Mouse (Mus musculus) embryonic facial prominence, embryonic 11.5 days (tissue): ENCODE results near the gene Eif5a. TPM values are rescaled to one million over a fixed set of nuclear protein-coding genes. Genes with fewer than 3 reads are reported as not detected.

ENCODE experiments used
- ATAC-seq: fragments of 200-750 bp; cut with Nextera tagmentation; replicated peaks from 2 replicates; pipeline ENCODE4 v1.8.0; 2017; ENCODE audit warnings: low read depth; ENCODE audit not compliant: insufficient number of reproducible peaks, low FRiP score, low TSS enrichment
- DNase-seq: peaks from one replicate; pipeline ENCODE4 v3.0.0-alpha.2; 2015; ENCODE audit warnings: low spot score
- H3K27ac ChIP-seq: fragments of 300-500 bp; sonication (generic); replicated peaks from 2 replicates; pipeline ENCODE4 v1.5.1; 2014; ENCODE audit warnings: mild to moderate bottlenecking, low read depth, low read length, control low read depth
- H3K27me3 ChIP-seq: fragments of 300-500 bp; sonication (generic); 2 replicates; pipeline ENCODE4 v1.6.1; 2014; ENCODE audit warnings: mild to moderate bottlenecking, low read length, moderate library complexity, mixed read lengths; ENCODE audit not compliant: control insufficient read depth, insufficient read depth
- H3K36me3 ChIP-seq: fragments of 300-500 bp; sonication (generic); replicated peaks from 2 replicates; pipeline ENCODE4 v1.6.1; 2014; ENCODE audit warnings: low read depth, mild to moderate bottlenecking, low read length, moderate library complexity, mixed read lengths; ENCODE audit not compliant: control insufficient read depth, insufficient read depth
- H3K4me1 ChIP-seq: fragments of 300-500 bp; sonication (generic); 2 replicates; pipeline ENCODE4 v1.6.1; 2014; ENCODE audit warnings: low read length, mixed read lengths; ENCODE audit not compliant: control insufficient read depth, insufficient read depth
- H3K4me2 ChIP-seq: fragments of 300-500 bp; sonication (generic); 2 replicates; pipeline ENCODE4 v1.6.1; 2014; ENCODE audit warnings: low read depth, mild to moderate bottlenecking, control low read depth, low read length, moderate library complexity
- H3K4me3 ChIP-seq: fragments of 300-500 bp; sonication (generic); 2 replicates; pipeline ENCODE4 v1.5.1; 2014; ENCODE audit warnings: low read depth, low read length, control low read depth
- H3K9ac ChIP-seq: fragments of 300-500 bp; sonication (generic); replicated peaks from 2 replicates; pipeline ENCODE4 v1.6.1; 2014; ENCODE audit warnings: mild to moderate bottlenecking, control low read depth, low read length
- H3K9me3 ChIP-seq: fragments of 300-500 bp; sonication (generic); replicated peaks from 2 replicates; pipeline ENCODE4 v1.6.1; 2016; ENCODE audit warnings: mild to moderate bottlenecking, low read length, inconsistent platforms, mixed read lengths; ENCODE audit not compliant: control insufficient read depth
- WGBS: fragments of 180-500 bp; shearing (Covaris S2); extraction: QIAGEN DNeasy Blood & Tissue Kit; methylation state at CpG from one replicate; pipeline ENCODE4 v1.1.7; 2014; 5-methylcytosine and 5-hydroxymethylcytosine counted together
- polyA plus RNA-seq: library from polyadenylated mRNA; unstranded; fragments of >200 nt; fragmentation: Nextera tagmentation; extraction: Ambion mirVana; gene quantifications from 2 replicates; pipeline ENCODE4 v1.2.1, GENCODE M21; 2014

The Eif5a gene
- 2,030 and 2,067 TPM in 2 replicates for polyA plus RNA-seq

DNA sequence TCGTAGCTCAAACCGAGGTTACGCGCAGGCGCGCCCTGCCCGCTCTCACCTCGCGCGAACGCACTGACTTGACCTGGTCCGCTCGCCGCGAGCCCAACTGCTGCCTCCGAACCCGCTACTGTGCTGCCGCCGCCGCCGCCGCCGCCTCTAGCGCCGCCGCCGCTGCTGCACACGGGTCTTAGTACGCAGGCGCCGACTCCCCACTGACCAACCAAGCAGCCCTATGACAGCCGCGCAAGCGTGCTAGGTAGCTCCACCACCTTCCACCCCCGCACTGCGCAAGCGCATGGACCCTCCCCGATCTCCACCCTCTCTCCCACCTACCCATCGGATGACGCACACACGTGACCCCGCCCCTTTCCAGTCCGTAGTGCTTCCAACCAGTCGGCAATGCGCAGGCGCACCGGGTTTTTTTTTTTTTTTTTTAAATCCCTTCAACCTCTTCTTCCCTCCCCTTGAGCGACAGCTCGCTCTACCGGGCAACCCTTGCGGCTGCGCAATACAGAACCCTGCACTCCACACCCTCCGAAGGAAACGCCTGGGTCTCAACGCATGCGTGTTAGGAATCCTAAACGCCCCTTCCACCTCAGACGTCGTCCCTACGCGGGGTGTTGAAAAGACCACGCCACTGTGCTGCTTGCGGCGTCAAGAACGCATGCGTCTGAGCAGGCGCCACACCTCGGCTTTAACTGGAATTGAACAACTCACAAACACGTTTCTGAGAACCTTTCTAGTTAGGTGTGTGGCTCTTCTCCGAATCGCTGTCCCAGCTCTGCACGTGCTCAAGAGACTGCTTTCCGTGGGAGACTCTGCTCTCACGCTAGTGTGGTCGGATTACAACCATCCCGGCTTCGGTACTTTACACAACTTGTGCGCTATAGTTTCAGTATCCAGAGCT, at the start of gene Eif5a:
Gene Eif5a (minus strand): TSS at position 845 of the 898 bp plus-strand sequence.
- Histone ChIP-seq H3K9me3 (no peaks in the 10 kb centered on the region), H3K9ac (peak within 1 kb of the TSS; percentile 96), H3K27ac (peak within 1 kb of the TSS; percentile 94), H3K4me2 (peak within 1 kb of the TSS; percentile 82), H3K27me3 (no peaks in the 10 kb centered on the region), H3K4me1 (peaks cover 5% of the 10 kb centered on the region; the same call in 1 of the 2 replicates), H3K36me3 (peaks cover 10% of the 10 kb centered on the region), H3K4me3 (peak within 1 kb of the TSS; percentile 97)
- ATAC-seq = peak; percentile 95
- under 1% methylated on average over 77 of the region's 78 CpGs for WGBS
- peak; percentile 100 for DNase-seq

DNA sequence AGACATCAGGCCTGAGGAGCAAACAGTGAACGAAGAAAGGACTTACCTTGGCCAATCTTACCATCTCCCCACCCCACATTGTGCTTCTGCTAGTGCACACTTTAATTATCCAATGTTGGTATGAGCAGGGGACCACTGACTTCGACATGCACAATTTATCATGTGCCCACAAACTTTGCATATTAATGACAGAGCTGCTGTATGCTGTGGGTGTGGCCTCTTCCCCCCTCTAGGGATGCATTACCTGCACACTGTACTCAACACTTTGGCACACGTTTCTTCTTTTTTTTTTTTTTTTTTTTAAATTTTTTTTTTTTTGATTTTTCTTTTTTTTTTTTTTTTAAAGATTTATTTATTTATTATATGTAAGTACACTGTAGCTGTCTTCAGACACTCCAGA, 49.0 kb upstream of the Eif5a start:
- no peak overlapping the region for H3K4me2 ChIP-seq

DNA sequence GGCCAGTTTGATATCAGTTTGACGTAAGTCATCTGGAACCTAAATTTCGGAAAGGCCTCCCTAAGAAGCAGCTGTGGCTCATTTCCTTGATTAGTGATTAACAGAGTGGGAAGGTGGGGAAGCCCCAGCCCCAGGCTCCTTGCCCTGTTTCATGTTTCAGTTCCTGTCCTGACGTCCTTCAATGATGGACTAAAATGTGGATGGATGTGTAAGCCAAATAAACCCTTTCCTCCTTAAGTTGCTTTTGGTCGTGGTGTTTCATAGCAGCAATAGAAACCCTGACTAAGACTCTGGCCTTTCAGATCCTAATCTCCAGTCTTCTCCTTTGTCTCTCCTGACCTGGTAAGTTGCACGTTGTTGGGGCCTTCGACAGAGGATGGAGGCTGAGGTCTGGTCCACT, 48.5 kb upstream of the Eif5a start:
- peaks cover 3% of the 10 kb centered on the region for H3K36me3 ChIP-seq

More for the DNA sequence above, 49.0 kb upstream of the Eif5a start:
- peaks cover 3% of the 10 kb centered on the region; the same call in 1 of the 2 replicates for H3K4me1 ChIP-seq
- no peak overlapping the region for H3K9ac ChIP-seq
- WGBS = 81% methylated on average over 3 of the region's 3 CpGs
- H3K27me3 ChIP-seq = peaks cover 16% of the 10 kb centered on the region
- ATAC-seq (no peak), DNase-seq (no peak)
- no peaks in the 10 kb centered on the region for H3K9me3 ChIP-seq
- no peak overlapping the region for H3K4me3 ChIP-seq
- peaks cover 3% of the 10 kb centered on the region for H3K36me3 ChIP-seq
- H3K27ac ChIP-seq = no peak overlapping the region

DNA sequence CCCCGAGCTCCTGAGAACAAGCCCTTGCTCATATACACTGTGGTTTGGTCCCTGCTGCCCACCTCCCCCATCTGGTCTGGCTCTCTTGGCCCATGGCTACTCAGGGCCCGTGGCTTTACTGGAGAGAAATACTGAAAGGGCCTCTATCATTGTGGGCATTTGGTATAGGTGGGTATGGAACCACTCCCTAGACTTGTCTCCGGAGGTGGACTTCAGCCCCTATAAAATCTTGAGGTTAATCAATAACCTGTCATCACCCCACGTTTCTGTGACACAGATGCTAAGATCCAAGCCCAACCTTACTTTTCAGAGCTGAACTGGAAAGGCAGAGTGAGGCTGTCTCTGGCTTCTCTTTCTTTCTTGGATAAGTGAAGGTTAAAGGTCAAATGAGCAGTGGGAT, 47.0 kb upstream of the Eif5a start:
- WGBS = 81% methylated on average over 4 of the region's 4 CpGs
- DNase-seq (no peak), ATAC-seq (no peak)
- no peaks in the 10 kb centered on the region for H3K9me3 ChIP-seq
- no peak overlapping the region for H3K4me3 ChIP-seq
- no peaks in the 10 kb centered on the region; the same call in none of the 2 replicates for H3K36me3 ChIP-seq
- peaks cover 3% of the 10 kb centered on the region; the same call in 1 of the 2 replicates for H3K4me1 ChIP-seq
- no peak overlapping the region for H3K27ac ChIP-seq
- H3K9ac ChIP-seq = no peak overlapping the region
- H3K27me3 ChIP-seq = peaks cover 35% of the 10 kb centered on the region
- no peak overlapping the region for H3K4me2 ChIP-seq

More for the DNA sequence above, 48.5 kb upstream of the Eif5a start:
- H3K9me3 ChIP-seq = no peaks in the 10 kb centered on the region
- no peak for ATAC-seq
- no peak for DNase-seq
- H3K4me3 ChIP-seq = no peak overlapping the region
- no peak overlapping the region for H3K4me2 ChIP-seq
- H3K27me3 ChIP-seq = peaks cover 21% of the 10 kb centered on the region
- H3K4me1 ChIP-seq = peaks cover 3% of the 10 kb centered on the region; the same call in 1 of the 2 replicates
- WGBS = 81% methylated on average over 6 of the region's 6 CpGs
- H3K9ac ChIP-seq = no peak overlapping the region
- no peak overlapping the region for H3K27ac ChIP-seq

DNA sequence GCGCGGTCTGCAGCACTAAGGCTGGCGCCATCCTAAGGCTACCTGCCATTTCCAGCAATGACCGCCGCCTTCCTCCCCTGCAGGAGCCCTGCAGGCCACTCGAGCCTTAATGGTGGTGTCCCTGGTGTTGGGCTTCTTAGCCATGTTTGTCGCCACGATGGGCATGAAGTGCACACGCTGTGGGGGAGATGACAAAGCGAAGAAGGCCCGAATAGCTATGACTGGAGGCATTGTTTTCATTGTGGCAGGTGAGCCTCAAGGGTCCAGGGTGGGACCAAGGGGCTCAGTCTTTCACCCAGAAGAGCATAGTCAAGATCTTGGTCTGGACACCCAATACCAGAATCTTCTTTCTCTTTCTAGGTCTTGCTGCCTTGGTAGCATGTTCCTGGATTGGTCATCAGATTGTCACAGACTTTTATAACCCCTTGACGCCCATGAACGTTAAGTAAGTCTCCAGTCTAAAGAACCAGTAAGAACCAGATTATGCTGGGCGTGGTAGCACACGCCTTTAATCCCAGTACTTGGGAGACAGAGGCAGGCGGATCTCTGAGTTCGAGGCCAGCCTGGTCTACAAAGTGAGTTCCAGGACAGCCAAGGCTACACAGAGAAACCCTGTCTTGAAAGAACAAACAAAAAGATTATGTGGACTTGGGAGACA, 45.2 kb upstream of the Eif5a start:
- WGBS = 41% methylated on average over 17 of the region's 17 CpGs
- peaks cover 43% of the 10 kb centered on the region for H3K27me3 ChIP-seq
- H3K9ac ChIP-seq = peak overlapping the region; percentile 61
- ATAC-seq (no peak), DNase-seq (no peak)
- H3K9me3 ChIP-seq = no peaks in the 10 kb centered on the region
- H3K36me3 ChIP-seq = no peaks in the 10 kb centered on the region; the same call in none of the 2 replicates
- H3K4me3 ChIP-seq = peak overlapping the region; percentile 34
- H3K4me1 ChIP-seq = peaks cover 3% of the 10 kb centered on the region; the same call in 1 of the 2 replicates
- 0 out of 2 replicates have a peak overlapping the region, but pooled peaks have one; percentile 3 for H3K27ac ChIP-seq
- peak overlapping the region; percentile 53 for H3K4me2 ChIP-seq

DNA sequence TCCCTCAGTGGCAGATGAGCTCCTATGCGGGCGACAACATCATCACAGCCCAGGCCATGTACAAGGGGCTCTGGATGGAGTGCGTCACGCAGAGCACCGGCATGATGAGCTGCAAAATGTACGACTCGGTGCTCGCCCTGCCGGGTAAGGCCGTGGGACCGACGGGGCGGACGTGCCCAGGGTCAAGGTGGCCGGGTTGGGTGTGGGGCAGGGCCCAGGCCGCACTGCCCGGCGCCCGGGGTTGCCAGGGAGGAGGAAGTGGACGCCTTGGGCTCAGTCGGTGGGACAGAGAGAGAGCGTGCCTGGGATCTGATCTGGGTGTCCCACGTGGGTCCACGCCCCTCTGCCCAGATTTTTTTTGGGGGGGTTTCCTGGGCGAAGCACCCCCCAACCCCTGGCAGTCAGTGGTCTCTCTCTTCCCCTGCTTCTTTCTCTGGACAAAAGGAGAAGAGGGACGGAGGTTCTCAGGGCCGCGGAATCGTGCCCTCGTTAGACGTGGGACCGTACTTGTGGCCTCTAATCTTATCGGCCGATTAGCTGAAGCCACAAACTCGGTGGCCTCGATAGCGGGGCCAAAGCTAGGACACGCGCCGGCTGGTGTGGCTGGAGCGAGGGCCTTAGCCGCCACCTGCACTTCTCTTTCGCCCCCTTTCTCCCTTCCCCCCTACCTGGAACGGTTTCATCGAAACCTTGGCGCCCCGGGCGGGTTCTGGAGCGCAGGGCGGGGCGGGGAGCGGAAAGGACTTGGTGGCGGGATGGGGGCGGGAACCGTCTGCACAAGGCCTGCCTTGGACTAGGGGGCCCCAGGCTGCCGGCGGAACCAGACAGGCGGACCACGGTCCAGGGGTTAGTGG, 44.5 kb upstream of the Eif5a start:
- H3K4me1 ChIP-seq = peaks cover 3% of the 10 kb centered on the region; the same call in 1 of the 2 replicates
- H3K27ac ChIP-seq = 0 out of 2 replicates have a peak overlapping the region, but pooled peaks have one; percentile 3
- WGBS = 3% methylated on average over 59 of the region's 59 CpGs
- H3K4me3 ChIP-seq = peak overlapping the region; percentile 34
- peaks cover 43% of the 10 kb centered on the region for H3K27me3 ChIP-seq
- peak overlapping the region; percentile 61 for H3K9ac ChIP-seq
- ATAC-seq (no peak), DNase-seq (peak; percentile 53)
- no peaks in the 10 kb centered on the region; the same call in 1 of the 2 replicates for H3K36me3 ChIP-seq
- peak overlapping the region; percentile 53 for H3K4me2 ChIP-seq
- H3K9me3 ChIP-seq = no peaks in the 10 kb centered on the region

DNA sequence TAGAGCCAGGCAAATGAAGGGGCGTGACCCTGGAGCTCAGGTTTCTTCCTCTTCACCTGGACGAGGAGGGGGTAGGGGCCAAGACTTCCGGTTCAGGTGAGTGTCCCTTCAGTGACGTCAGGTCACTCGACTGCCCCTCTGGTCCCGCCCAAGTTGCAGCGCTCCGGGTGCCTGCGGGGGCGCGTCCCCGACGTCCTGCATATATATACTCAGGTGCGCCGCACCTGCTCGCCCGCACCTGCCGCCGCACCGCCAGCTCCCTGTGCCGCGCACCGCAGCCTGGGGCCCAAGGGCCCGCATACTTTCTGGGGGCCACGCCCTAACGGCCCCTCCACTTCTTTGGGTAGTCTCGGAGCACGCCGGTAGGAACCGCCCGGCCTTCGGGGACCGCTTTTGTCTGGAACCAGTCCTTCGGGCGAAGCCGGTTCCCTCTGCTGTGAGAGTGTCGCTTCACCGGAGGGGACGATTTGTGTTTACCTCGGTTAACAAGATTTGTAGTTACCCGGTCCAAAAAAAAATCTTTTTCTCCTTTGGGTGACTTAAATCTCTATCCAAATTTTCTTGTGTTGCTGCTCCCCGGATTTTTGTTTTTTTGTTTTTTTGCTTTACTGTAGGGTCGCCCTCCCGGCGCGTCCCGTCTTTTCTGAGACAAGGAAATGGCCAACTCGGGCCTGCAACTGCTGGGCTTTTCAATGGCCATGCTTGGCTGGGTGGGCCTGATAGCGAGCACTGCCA, 43.7 kb upstream of the Eif5a start:
- 3% methylated on average over 49 of the region's 49 CpGs for WGBS
- Histone ChIP-seq H3K4me2 (peak overlapping the region; percentile 25), H3K27me3 (peaks cover 43% of the 10 kb centered on the region), H3K9me3 (no peaks in the 10 kb centered on the region), H3K9ac (no peak overlapping the region), H3K4me1 (peaks cover 3% of the 10 kb centered on the region; the same call in 1 of the 2 replicates), H3K36me3 (no peaks in the 10 kb centered on the region; the same call in 1 of the 2 replicates), H3K27ac (no peak overlapping the region), H3K4me3 (peak overlapping the region; percentile 34)
- ATAC-seq (peak; percentile 51; the same call in 1 of the 2 replicates), DNase-seq (peak; percentile 55)
